Mouse (Mus musculus): Measurements from ENCODE around the gene Radil.

Radil gene

GRCm38 (mm10) chr5:142448623-142449022 is 102.3 kb downstream of the Radil start:
- DNase-seq (ENCODE audit: low read depth, low spot score), result no peak

GRCm38 (mm10) chr5:142448076-142448475 is 102.8 kb downstream of the Radil start:
- peak; percentile 98 for DNase-seq (ENCODE audit: low read depth, low spot score)

GRCm38 (mm10) chr5:142445709-142446108 is 105.2 kb downstream of the Radil start:
- peak; percentile 54 for DNase-seq (ENCODE audit: low read depth, low spot score)

GRCm38 (mm10) chr5:142444791-142445531 is 105.9 kb downstream of the Radil start:
- DNase-seq (ENCODE audit: low read depth, low spot score), result peak; percentile 47

- DNase-seq (ENCODE audit: low read depth, low spot score), result no peak
These were observed 106.9 kb downstream of the Radil start for GRCm38 (mm10) chr5:142443994-142444393.

GRCm38 (mm10) chr5:142443514-142443913 is 107.4 kb downstream of the Radil start:
- DNase-seq (ENCODE audit: low read depth, low spot score), result no peak

- no peak for DNase-seq (ENCODE audit: low read depth, low spot score)
These were observed 108.9 kb downstream of the Radil start for GRCm38 (mm10) chr5:142442045-142442440.

- peak; percentile 61 for DNase-seq (ENCODE audit: low read depth, low spot score)
These were observed 109.4 kb downstream of the Radil start for GRCm38 (mm10) chr5:142441332-142442044.

GRCm38 (mm10) chr5:142440451-142441147 is 110.3 kb downstream of the Radil start:
- DNase-seq (ENCODE audit: low read depth, low spot score), result peak; percentile 100

GRCm38 (mm10) chr5:142439911-142440432 is 110.9 kb downstream of the Radil start:
- DNase-seq (ENCODE audit: low read depth, low spot score), result peak; percentile 45

GRCm38 (mm10) chr5:142438380-142438938 is 112.4 kb downstream of the Radil start:
- peak; percentile 64 for DNase-seq (ENCODE audit: low read depth, low spot score)

GRCm38 (mm10) chr5:142435736-142436135 is 115.2 kb downstream of the Radil start:
- DNase-seq (ENCODE audit: low read depth, low spot score), result no peak
